21 mouse cellular contexts compared by ENCODE assay signal in the genomic region with DNA sequence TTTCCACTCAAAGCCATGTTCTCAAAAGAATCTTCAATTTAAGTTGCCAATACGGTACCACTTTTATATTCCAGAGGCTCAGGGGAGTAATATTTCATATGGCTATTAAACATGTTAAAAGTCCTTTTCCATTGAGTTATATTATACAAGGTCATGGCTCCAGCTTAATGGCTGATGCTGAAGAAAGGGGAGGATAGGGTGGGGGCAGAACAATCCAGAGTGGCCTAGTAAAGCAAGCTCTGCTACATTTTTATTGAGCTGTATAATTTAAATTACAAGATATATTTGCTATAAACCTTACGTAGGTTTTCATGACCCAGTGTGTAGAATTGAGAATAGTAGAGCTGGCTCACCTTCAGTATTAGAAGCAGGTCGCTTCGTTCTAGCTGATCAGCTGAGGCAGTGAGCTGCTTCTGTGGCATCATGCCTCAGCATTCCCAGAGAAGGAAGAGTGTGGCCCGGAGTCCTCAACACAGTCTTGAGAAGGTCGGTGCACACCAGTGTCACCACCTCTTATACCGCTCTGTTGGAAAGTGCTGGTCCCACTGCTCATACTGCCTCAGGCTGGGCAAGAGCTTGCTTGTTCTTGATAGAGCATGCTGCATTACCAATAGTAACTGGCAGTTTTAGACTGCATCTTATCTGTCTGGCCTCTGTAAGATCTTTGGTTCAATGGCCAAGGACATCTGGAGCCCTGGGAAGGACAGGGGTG.
"Had no signal": no experiment of that assay in that cellular context is flagged by ENCODE, and none has a peak within 500 bp of the region (broad histone marks: within the 10 kb centered on the region; RNA-seq: fewer than 3 reads in every experiment).

No protein-coding gene starts in this region.

- H3K4me2 ChIP-seq: liver, embryonic 12.5 days; liver, embryonic 15.5 days; lung, embryonic 15.5 days; midbrain, embryonic 13.5 days had no signal

- H3K27ac ChIP-seq: kidney, postnatal 0 days; layer of hippocampus, adult 2 months; liver, embryonic 12.5 days; liver, embryonic 15.5 days; lung, embryonic 15.5 days; midbrain, embryonic 10.5 days; midbrain, embryonic 13.5 days; stomach, postnatal 0 days had no signal

- H3K9me3 ChIP-seq: liver, embryonic 12.5 days; liver, embryonic 15.5 days; lung, embryonic 15.5 days; megakaryocyte, embryonic 14.5 days; midbrain, embryonic 10.5 days; midbrain, embryonic 13.5 days had no signal

- H3K4me3 ChIP-seq: layer of hippocampus, adult 2 months; liver, embryonic 12.5 days; liver, embryonic 15.5 days; lung, embryonic 15.5 days; megakaryocyte, embryonic 14.5 days; midbrain, embryonic 10.5 days; midbrain, embryonic 13.5 days; myocyte had no signal

- ATAC-seq: inflammation-experienced regulatory T-cells, adult 6 months; intestine, embryonic 16.5 days; liver, embryonic 12.5 days; midbrain, embryonic 13.5 days; midbrain, embryonic 16.5 days had no signal

- DNase-seq: kidney, adult 2 months; kidney, postnatal 25 days; layer of hippocampus, adult 9-11 months; liver; lung, adult 18-20 months; lung, postnatal 10 days; lung, postnatal 36 days; thymus, postnatal 25 days had no signal

- H3K9ac ChIP-seq: liver, embryonic 12.5 days; liver, embryonic 15.5 days; lung, embryonic 15.5 days; midbrain, embryonic 13.5 days had no signal

- H3K36me3 ChIP-seq: liver, embryonic 12.5 days; liver, embryonic 15.5 days; lung, embryonic 15.5 days; midbrain, embryonic 10.5 days; midbrain, embryonic 13.5 days had no signal

- H3K4me1 ChIP-seq: liver, embryonic 12.5 days; liver, embryonic 15.5 days; megakaryocyte, embryonic 14.5 days; midbrain, embryonic 10.5 days; midbrain, embryonic 13.5 days had no signal

- H3K27me3 ChIP-seq: liver, embryonic 12.5 days; liver, embryonic 15.5 days; lung, embryonic 15.5 days; midbrain, embryonic 13.5 days had no signal
